ENCODE assay signal across 26 mouse cellular contexts in genomic region chr6:66428370-66428769, GRCm38 (mm10).
DNase-seq lines count a peak whose midpoint lies in the region; ATAC-seq lines count a peak whose summit lies in the region.
"Had no signal": no experiment of that assay in that cellular context is flagged by ENCODE, and none has a peak within 500 bp of the region (broad histone marks: within the 10 kb centered on the region; RNA-seq: fewer than 3 reads in every experiment).

No protein-coding gene starts in this region.

- no peak overlapping the region for H3K9ac ChIP-seq in heart, embryonic 13.5 days
- H3K9ac ChIP-seq: embryonic facial prominence, embryonic 12.5 days; forebrain, embryonic 12.5 days; forebrain, embryonic 15.5 days; hindbrain, embryonic 14.5 days had no signal

- no peaks in the 10 kb centered on the region for H3K27me3 ChIP-seq in heart, embryonic 13.5 days (replicated peaks)
- H3K27me3 ChIP-seq: embryonic facial prominence, embryonic 12.5 days; forebrain, embryonic 12.5 days; forebrain, embryonic 15.5 days had no signal

- no peak overlapping the region for H3K4me2 ChIP-seq in heart, embryonic 13.5 days
- H3K4me2 ChIP-seq: embryonic facial prominence, embryonic 12.5 days; forebrain, embryonic 12.5 days; forebrain, embryonic 15.5 days; hindbrain, embryonic 14.5 days had no signal

- H3K4me3 ChIP-seq in heart, embryonic 13.5 days = no peak overlapping the region
- H3K4me3 ChIP-seq: embryonic facial prominence, embryonic 12.5 days; erythroblast, embryonic 14.5 days; forebrain, embryonic 12.5 days; forebrain, embryonic 15.5 days had no signal

- H3K27ac ChIP-seq in heart, embryonic 13.5 days (replicated peaks) = peak overlapping the region; percentile 45; the same call in 1 of the 2 replicates
- H3K27ac ChIP-seq: embryonic facial prominence, embryonic 12.5 days; forebrain, embryonic 12.5 days; forebrain, embryonic 15.5 days; hindbrain, embryonic 14.5 days; hindbrain, postnatal 0 days had no signal

- peaks cover 10% of the 10 kb centered on the region for H3K4me1 ChIP-seq in heart, embryonic 13.5 days
- H3K4me1 ChIP-seq: embryonic facial prominence, embryonic 12.5 days; forebrain, embryonic 12.5 days; forebrain, embryonic 15.5 days had no signal

- 18% methylated on average over 4 of the region's 4 CpGs for WGBS in heart, embryonic 13.5 days

- H3K9me3 ChIP-seq in heart, embryonic 13.5 days = peaks cover 5% of the 10 kb centered on the region; the same call in 1 of the 2 replicates
- H3K9me3 ChIP-seq: forebrain, embryonic 15.5 days had no signal

- ATAC-seq in heart, embryonic 13.5 days (ENCODE audit: extremely low read depth, insufficient number of reproducible peaks, low FRiP score, low TSS enrichment) = no peak
- ATAC-seq: forebrain, embryonic 15.5 days; hindbrain, postnatal 0 days; inflammation-experienced regulatory T-cells, adult 6 months; intestine, embryonic 16.5 days; Patski had no signal

- H3K36me3 ChIP-seq in heart, embryonic 13.5 days = no peaks in the 10 kb centered on the region
- H3K36me3 ChIP-seq: embryonic facial prominence, embryonic 12.5 days; forebrain, embryonic 12.5 days; forebrain, embryonic 15.5 days had no signal

- DNase-seq in embryo, embryonic 10 days (ENCODE audit: low spot score) = peak; percentile 24
- no peak for DNase-seq in embryo, embryonic 9.5 days (ENCODE audit: extremely low spot score)
- no peak for DNase-seq in heart, postnatal 4 days
- DNase-seq in retina, postnatal 1 day = peak; percentile 6
- no peak for DNase-seq in retina, embryonic 14.5 days (ENCODE audit: low spot score)
- peak; percentile 23 for DNase-seq in mesoderm, embryonic 11.5 days (ENCODE audit: low read depth, low spot score)
- no peak for DNase-seq in kidney, adult 18-20 months
- DNase-seq: cerebellum, adult 11 months; cerebellum, adult 2 months; cerebellum, adult 9-11 months; cerebellum, postnatal 25 days; embryo, embryonic 11 days; gastrocnemius, postnatal 10 days; gastrocnemius, postnatal 36 days; heart, postnatal 10 days; heart, postnatal 36 days had no signal

Comparison
In these comparisons a context has a peak if more than half of its experiments do, and no peak if none do; other contexts are left out.
1. DNase-seq: peak in embryo, embryonic 10 days (single experiment), retina, postnatal 1 day (single experiment) and mesoderm, embryonic 11.5 days (single experiment); none in embryo, embryonic 9.5 days (single experiment), heart, postnatal 4 days (single experiment), retina, embryonic 14.5 days (single experiment) and kidney, adult 18-20 months (single experiment).